Mouse (Mus musculus): Measurements from ENCODE around the gene Slc26a1. TPM values are rescaled to one million over a fixed set of nuclear protein-coding genes. Genes with fewer than 3 reads are reported as not detected.

Slc26a1 gene
- 10 to 100 TPM in 1 of 2 experiments, 1 to 10 TPM in 1; 5.7 to 11.4 TPM for total RNA-seq (2021)
- long read RNA-seq, experiment 1, partial matches to known transcripts, result 2 of 9 reads
- long read RNA-seq, experiment 1, other reads (novel, unspliced or antisense), result 2 of 9 reads
- long read RNA-seq, experiment 2, partial matches to known transcripts, result 1 of 5 reads
- long read RNA-seq, experiment 2, other reads (novel, unspliced or antisense), result 1 of 5 reads

- DNase-seq, result no peak
These were observed at the start of gene Slc26a1 for GRCm38 (mm10) chr5:108675251-108675816. Slc26a1 (minus strand) TSS chr5:108675569.

- peak; percentile 62 for DNase-seq
These were observed 48.6 kb upstream of the Slc26a1 start for GRCm38 (mm10) chr5:108724006-108724405.

DNA sequence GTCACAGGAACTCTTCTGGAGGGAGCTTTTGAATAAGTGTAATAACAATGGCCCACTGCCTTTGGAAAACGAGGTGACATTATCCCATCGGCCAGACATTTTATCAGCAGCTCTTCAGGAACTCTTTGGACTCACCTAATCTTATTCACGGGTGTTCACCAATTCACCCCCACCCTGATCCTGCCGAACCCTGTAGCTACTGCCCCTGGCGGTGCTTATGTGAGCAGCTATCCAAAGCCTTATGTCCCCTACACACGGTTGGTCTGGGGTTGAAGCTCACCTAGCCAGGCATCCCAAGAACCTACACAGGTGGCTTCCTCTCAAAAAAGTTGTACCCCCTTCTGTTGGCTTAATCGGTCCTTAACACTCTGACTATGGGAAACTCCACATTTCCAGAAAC is 44.4 kb upstream of the Slc26a1 start:
- DNase-seq, result no peak

- no peak for DNase-seq
These were observed 42.7 kb upstream of the Slc26a1 start for GRCm38 (mm10) chr5:108718051-108718450.

- DNase-seq, result peak; percentile 0
These were observed 40.6 kb upstream of the Slc26a1 start for GRCm38 (mm10) chr5:108715974-108716373.

GRCm38 (mm10) chr5:108714149-108714548 is 38.8 kb upstream of the Slc26a1 start:
- peak; percentile 63 for DNase-seq

DNA sequence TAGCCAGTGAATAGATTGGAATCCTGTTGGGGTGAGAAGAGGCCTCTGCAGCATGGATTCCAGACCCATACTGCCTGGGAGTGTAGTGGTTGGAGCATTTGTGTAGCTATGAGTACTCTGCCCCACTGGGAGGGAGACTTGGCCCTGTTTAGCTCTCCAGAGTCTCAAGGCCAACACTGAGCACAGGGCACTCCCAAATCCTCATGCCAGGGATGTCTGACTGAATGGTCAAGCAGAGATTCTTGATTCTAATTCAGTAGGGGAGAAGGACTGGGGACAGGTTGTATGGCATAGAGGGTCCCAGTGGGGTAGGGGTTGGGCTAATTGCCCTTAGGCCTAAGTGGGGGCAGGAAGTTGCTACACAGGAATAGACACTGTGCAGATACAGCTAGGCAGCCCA is 38.3 kb upstream of the Slc26a1 start:
- peak; percentile 62 for DNase-seq

- no peak for DNase-seq
These were observed 37.7 kb upstream of the Slc26a1 start for GRCm38 (mm10) chr5:108713096-108713495.

DNA sequence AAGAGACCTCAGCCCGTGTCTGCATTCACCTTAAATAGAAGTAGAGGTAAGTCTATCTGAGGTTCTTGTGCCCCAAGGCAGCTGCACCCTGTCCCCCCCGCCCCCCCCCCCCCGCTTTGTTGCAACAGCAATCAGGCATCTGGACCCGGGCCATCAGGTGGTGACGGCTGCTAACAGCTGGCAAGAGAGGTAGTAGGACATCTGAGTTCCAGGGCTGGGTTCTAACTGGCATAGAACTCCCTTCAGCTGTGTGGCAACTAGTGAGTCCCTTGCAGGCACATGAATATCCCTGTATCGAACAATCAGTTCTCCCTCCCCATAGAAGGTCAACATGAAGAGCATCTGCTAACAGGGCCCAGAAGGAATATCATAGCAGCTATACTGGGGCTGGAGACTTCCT is 36.6 kb upstream of the Slc26a1 start:
- DNase-seq, result no peak

- no peak for DNase-seq
These were observed 33.8 kb upstream of the Slc26a1 start for GRCm38 (mm10) chr5:108708981-108709731.

DNA sequence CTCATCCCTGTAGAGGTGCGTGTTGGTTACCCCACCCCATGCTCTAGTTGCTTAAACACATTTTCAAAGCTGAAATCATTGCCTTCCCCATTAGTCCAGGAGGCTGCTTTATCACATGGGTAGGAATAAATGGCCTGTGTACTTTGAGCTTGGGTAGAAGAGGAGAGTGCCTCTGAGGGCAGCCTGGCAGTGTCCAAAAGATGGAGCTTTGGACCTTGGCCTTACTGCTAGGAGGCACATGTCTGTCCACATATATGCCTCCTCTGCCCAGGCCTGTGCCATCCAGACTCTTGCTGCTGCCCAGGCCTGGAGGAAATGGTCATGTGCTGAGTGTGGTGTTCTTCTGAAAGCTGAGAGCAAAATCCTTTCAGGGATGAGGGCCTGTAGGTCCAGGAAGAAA is 33.0 kb upstream of the Slc26a1 start:
- no peak for DNase-seq

- DNase-seq, result no peak
These were observed 32.4 kb upstream of the Slc26a1 start for GRCm38 (mm10) chr5:108707758-108708157.

DNA sequence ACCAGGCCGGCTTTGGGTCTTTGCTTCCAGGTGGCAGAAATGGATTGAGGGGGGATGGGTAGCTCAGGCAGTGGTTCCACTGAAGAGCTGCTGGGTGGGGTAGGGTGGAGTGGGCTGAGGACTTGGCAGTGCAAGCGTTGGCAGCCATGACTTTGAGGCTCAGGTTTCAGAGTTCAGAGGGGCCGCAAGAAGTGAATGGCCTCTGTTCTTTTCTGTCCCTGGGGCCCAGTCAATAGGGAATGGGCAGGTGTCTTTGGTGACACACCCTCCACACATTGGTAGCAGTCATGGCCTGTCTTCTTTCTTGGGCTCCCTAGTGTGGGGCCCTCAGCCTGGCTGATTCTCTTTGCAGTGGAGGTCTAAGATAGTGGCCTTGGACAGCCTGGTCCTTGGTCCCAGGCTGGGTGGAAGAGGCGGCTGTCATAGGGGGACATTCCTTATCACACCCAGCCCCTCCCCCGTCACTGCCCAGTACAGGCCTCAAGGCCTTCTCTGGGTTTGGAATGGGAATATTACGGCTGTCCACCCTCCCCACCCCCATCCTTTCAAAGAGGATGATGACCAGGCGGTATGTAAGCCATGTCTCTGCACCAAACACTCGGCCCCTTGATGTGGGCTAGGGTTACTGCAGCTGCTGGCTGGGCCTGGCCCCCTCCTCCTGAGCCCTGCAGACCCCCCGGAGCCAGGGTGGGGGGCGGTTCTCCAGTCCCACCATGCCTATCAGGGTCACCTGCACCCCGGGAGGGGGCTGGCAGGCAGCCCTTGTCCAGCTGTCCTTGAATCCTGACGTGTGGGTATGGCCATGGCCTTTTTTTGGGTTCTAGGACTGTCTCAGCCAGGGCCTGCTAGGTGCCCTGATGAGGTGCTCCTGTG is 28.6 kb upstream of the Slc26a1 start:
- peak; percentile 53 for DNase-seq

GRCm38 (mm10) chr5:108701341-108702021 is 26.1 kb upstream of the Slc26a1 start:
- DNase-seq, result no peak

GRCm38 (mm10) chr5:108700346-108700745 is 25.0 kb upstream of the Slc26a1 start:
- no peak for DNase-seq

GRCm38 (mm10) chr5:108697341-108697753 is 22.0 kb upstream of the Slc26a1 start:
- no peak for DNase-seq

- DNase-seq, result no peak
These were observed 21.2 kb upstream of the Slc26a1 start for GRCm38 (mm10) chr5:108696542-108696941.

DNA sequence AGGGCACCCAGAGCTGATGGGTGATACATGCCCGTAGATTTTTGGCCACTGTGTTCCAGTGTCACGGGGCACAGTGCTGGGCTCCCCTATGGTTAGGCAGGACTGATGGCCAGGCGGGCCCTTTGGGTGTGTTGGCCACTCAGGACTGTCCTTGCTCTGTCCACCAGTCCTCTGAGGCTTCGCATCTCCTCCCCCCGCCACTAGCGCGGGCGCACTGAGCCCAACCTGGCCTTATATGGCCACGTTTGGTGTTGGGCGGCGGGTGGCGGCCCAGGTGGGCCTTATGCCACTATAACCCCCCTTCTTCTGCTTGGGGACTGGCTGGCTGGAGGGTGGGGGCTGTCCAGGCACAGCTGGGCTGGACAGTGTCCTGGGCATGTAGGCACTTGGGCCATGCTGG is 20.5 kb upstream of the Slc26a1 start:
- DNase-seq, result no peak

DNA sequence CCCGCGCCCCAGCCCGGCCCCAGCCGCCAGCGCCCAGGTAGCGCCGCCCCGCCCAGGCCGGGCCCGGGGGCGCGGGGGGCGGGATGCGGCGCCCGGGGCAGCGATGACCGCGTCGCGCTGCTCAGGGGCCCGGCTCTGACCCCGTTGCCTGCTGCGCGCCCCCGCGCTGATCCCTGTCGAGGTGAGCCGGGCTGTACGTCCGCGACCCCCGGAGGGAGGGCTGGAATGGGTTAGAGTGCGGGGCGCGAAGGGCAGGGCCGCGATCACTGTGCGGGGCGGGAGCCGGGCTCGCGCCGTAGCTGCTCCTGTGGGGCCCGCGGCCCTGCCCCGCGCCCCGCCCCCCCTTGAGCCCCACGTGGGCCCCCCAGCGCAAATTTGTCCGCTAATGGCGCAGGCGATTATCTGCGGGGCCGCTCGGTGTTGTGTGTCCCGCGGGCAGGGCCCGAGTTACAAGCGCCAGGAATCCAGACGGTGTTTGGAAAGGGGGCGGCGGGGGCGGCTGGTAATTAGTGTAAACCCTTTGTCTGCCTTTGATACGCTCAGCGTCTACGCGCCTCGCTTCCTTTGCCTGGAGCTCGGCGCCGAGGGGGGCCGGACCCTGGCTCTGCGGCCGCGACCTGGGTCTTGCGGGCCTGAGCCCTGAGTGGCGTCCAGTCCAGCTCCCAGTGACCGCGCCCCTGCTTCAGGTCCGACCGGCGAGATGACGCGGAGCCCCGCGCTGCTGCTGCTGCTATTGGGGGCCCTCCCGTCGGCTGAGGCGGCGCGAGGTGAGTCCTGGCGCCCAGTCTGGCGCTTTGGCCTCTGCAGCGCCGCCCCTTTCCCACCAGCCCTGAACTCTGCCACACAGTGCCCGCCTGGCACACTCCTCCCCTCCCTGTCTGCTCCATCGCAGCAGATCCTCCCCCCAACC is 19.2 kb upstream of the Slc26a1 start:
- peak; percentile 67 for DNase-seq

GRCm38 (mm10) chr5:108693872-108694288 is 18.5 kb upstream of the Slc26a1 start:
- DNase-seq, result peak; percentile 93

DNA sequence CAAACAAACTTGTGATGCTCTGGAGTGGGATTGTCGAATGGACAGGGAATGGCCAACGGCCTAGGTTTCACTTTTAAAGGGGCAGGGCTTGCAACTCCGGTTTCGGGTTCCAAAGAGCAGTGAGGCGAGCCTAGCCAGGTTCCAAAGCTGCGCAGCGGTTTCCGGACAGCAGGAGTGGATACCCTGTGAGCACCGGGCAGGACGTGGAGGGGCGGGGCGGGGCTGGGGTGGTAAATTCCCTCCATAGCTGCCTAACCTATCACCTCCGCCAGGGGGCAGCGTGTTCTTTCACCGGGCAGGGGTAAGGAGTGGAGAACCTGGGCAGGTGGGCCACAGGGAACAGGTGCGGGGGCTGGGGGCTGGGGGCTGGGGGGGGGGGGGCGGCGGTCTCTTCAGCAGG is 16.9 kb upstream of the Slc26a1 start, which contains the start of gene Fgfrl1:
Gene Fgfrl1, plus strand, starts transcription at position 112 of the 400 bp plus-strand sequence.
- peak; percentile 83 for DNase-seq

Data from adrenal gland, postnatal 10 days (tissue).